Mouse (Mus musculus): ENCODE measurements at regions not wholly inside any gene's neighbourhood (a gene's known extent, or its start where the extent isn't known, plus 50 kb on each side); places are given as distances from the start of the nearest gene placed in this dataset.

- no peak for DNase-seq (ENCODE audit: low spot score)
These were observed 653.3 kb upstream of the Fam98a start for GRCm38 (mm10) chr17:76205082-76205481.

GRCm38 (mm10) chr17:76184813-76185212 lies 633.1 kb upstream of the Fam98a start:
- DNase-seq (ENCODE audit: low spot score) = no peak

GRCm38 (mm10) chr17:76136660-76137495 lies 585.1 kb upstream of the Fam98a start:
- no peak for DNase-seq (ENCODE audit: low spot score)

- DNase-seq (ENCODE audit: low spot score) = no peak
These were observed 582.3 kb upstream of the Fam98a start for GRCm38 (mm10) chr17:76134030-76134429.

- no peak for DNase-seq (ENCODE audit: low spot score)
These were observed 573.5 kb upstream of the Fam98a start for GRCm38 (mm10) chr17:76125260-76125659.

GRCm38 (mm10) chr17:76111315-76112195 lies 559.8 kb upstream of the Fam98a start:
- no peak for DNase-seq (ENCODE audit: low spot score)

GRCm38 (mm10) chr17:76110856-76111255 lies 559.1 kb upstream of the Fam98a start:
- no peak for DNase-seq (ENCODE audit: low spot score)

- DNase-seq (ENCODE audit: low spot score) = no peak
These were observed 531.8 kb upstream of the Fam98a start for GRCm38 (mm10) chr17:76083536-76083935.

GRCm38 (mm10) chr17:76081780-76082179 lies 530.0 kb upstream of the Fam98a start:
- DNase-seq (ENCODE audit: low spot score) = no peak

GRCm38 (mm10) chr17:76046438-76046837 lies 494.7 kb upstream of the Fam98a start:
- no peak for DNase-seq (ENCODE audit: low spot score)

- no peak for DNase-seq (ENCODE audit: low spot score)
These were observed 481.0 kb upstream of the Fam98a start for GRCm38 (mm10) chr17:76032710-76033109.

GRCm38 (mm10) chr17:76008011-76008410 lies 456.3 kb upstream of the Fam98a start:
- DNase-seq (ENCODE audit: low spot score) = no peak

- DNase-seq (ENCODE audit: low spot score) = no peak
These were observed 451.1 kb upstream of the Fam98a start for GRCm38 (mm10) chr17:76002836-76003235.

- no peak for DNase-seq (ENCODE audit: low spot score)
These were observed 409.6 kb upstream of the Fam98a start for GRCm38 (mm10) chr17:75961371-75961770.

GRCm38 (mm10) chr17:75936686-75937380 lies 385.1 kb upstream of the Fam98a start:
- no peak for DNase-seq (ENCODE audit: low spot score)

GRCm38 (mm10) chr17:75931022-75931421 lies 379.3 kb upstream of the Fam98a start:
- DNase-seq (ENCODE audit: low spot score) = peak; percentile 76

GRCm38 (mm10) chr17:75920240-75920639 lies 368.5 kb upstream of the Fam98a start:
- no peak for DNase-seq (ENCODE audit: low spot score)

- DNase-seq (ENCODE audit: low spot score) = peak; percentile 14
These were observed 365.3 kb upstream of the Fam98a start for GRCm38 (mm10) chr17:75917020-75917419.

- DNase-seq (ENCODE audit: low spot score) = no peak
These were observed 364.8 kb upstream of the Fam98a start for GRCm38 (mm10) chr17:75916590-75916989.

- DNase-seq (ENCODE audit: low spot score) = no peak
These were observed 363.5 kb upstream of the Fam98a start for GRCm38 (mm10) chr17:75915256-75915655.

GRCm38 (mm10) chr17:75907085-75907484 lies 355.3 kb upstream of the Fam98a start:
- no peak for DNase-seq (ENCODE audit: low spot score)

- DNase-seq (ENCODE audit: low spot score) = no peak
These were observed 354.9 kb upstream of the Fam98a start for GRCm38 (mm10) chr17:75906643-75907042.
